Mouse (Mus musculus) ES-E14 (cell line): ENCODE data around the gene Sag. TPM values are rescaled to one million over a fixed set of nuclear protein-coding genes. Genes with fewer than 3 reads are reported as not detected.

ENCODE experiments used
- DNase-seq: peaks from one replicate; pipeline ENCODE4 v3.0.0-alpha.2; 2013; ENCODE audit warnings: low read depth, low spot score
- H3K27ac ChIP-seq: 2 replicates; pipeline ENCODE4 v1.5.1; 2012; ENCODE audit warnings: low read depth, mild to moderate bottlenecking, low read length, moderate library complexity, mixed read lengths; ENCODE audit not compliant: poor library complexity, insufficient read depth, severe bottlenecking
- H3K36me3 ChIP-seq: 2 replicates; pipeline ENCODE4 v1.6.1; 2012; ENCODE audit warnings: mild to moderate bottlenecking, low read length, moderate library complexity, mixed read lengths; ENCODE audit not compliant: control insufficient read depth, poor library complexity, insufficient read depth, severe bottlenecking
- H3K4me1 ChIP-seq, 2 experiments: fragments of 150-350 bp in 1 of 2; sonication (generic) in 1 of 2; 2 replicates each; pipeline ENCODE4 v1.6.1; 2012; ENCODE audit warnings: low read length in 2 of 2, mild to moderate bottlenecking in 1 of 2, mixed read lengths in 1 of 2; ENCODE audit not compliant: control insufficient read depth in 2 of 2, insufficient read depth in 2 of 2, poor library complexity in 1 of 2
- H3K4me3 ChIP-seq, 2 experiments: fragments of 150-350 bp in 1 of 2; sonication (generic) in 1 of 2; 2 replicates each; pipeline ENCODE4 v1.5.1; 2012; ENCODE audit warnings: low read length in 2 of 2, low read depth in 1 of 2, mild to moderate bottlenecking in 1 of 2, mixed read lengths in 1 of 2; ENCODE audit not compliant: insufficient read depth in 1 of 2, poor library complexity in 1 of 2, severe bottlenecking in 1 of 2
- H3K9ac ChIP-seq: 2 replicates; pipeline ENCODE4 v1.6.1; 2012; ENCODE audit warnings: low read depth, mild to moderate bottlenecking, low read length, mixed read lengths; ENCODE audit not compliant: poor library complexity, insufficient read depth, severe bottlenecking
- H3K9me3 ChIP-seq: fragments of 150-350 bp; sonication (generic); 2 replicates; pipeline ENCODE4 v1.6.1; 2012; ENCODE audit warnings: low read depth, mild to moderate bottlenecking, low read length; ENCODE audit not compliant: control insufficient read depth, insufficient read depth
- CHD2 ChIP-seq: IDR thresholded peaks from 2 replicates; pipeline ENCODE4 v1.6.1; 2014; ENCODE audit warnings: mild to moderate bottlenecking, low read depth, low read length, inconsistent platforms
- HCFC1 ChIP-seq: IDR thresholded peaks from 2 replicates; pipeline ENCODE4 v1.6.1; 2012; ENCODE audit warnings: low read length, inconsistent platforms, borderline replicate concordance; ENCODE audit not compliant: insufficient read depth
- MAFK ChIP-seq: IDR thresholded peaks from 2 replicates; pipeline ENCODE4 v1.6.1; 2014; ENCODE audit warnings: mild to moderate bottlenecking, low read depth, low read length, inconsistent platforms; ENCODE audit not compliant: insufficient read depth
- ZC3H11A ChIP-seq: IDR thresholded peaks from 2 replicates; pipeline ENCODE4 v1.6.1; 2012; ENCODE audit warnings: low read depth, mild to moderate bottlenecking, inconsistent platforms, low read length, borderline replicate concordance
- ZNF384 ChIP-seq: IDR thresholded peaks from 2 replicates; pipeline ENCODE4 v1.6.1; 2012; ENCODE audit warnings: low read depth, low read length, inconsistent platforms
- in situ Hi-C, 2 experiments: fragments of 600-800 bp; cut with MboI; formaldehyde crosslinking; loops; one replicate each; pipeline ENCODE4 v1.15.1; 2025; ENCODE audit warnings: low sequenced_read_pairs in 2 of 2, inconsistent platforms in 1 of 2; ENCODE audit not compliant: unreplicated experiment in 2 of 2
- total RNA-seq: library from RNA; depleted of rRNA; stranded (reverse); fragments of 300-350 nt; gene quantifications from 2 replicates; pipeline ENCODE4 v1.2.3, GENCODE M21; 2012; rRNA removed

Gene Sag
- total RNA-seq, 1 experiment, result 1.3 TPM

GRCm38 (mm10) chr1:87890960-87891359 is 87.5 kb downstream of the Sag start:
- no peak overlapping the region for H3K4me3 ChIP-seq
- no peaks in the 10 kb centered on the region for H3K36me3 ChIP-seq
- in situ Hi-C loops, result no loop called here
- H3K9me3 ChIP-seq, result no peaks in the 10 kb centered on the region
- no peak overlapping the region for H3K9ac ChIP-seq
- no peak overlapping the region for H3K27ac ChIP-seq
- no peaks in the 10 kb centered on the region; a peak in 1 of 4 replicates for H3K4me1 ChIP-seq
- no peak for TF ChIP-seq MAFK
- TF ChIP-seq CHD2, result no peak
- no peak for TF ChIP-seq ZC3H11A
- TF ChIP-seq ZNF384, result no peak
- no peak for TF ChIP-seq HCFC1
- no peak for DNase-seq

- H3K4me1 ChIP-seq, result no peaks in the 10 kb centered on the region; a peak in 1 of 4 replicates
- H3K36me3 ChIP-seq, result no peaks in the 10 kb centered on the region
- DNase-seq, result no peak
- TF ChIP-seq ZC3H11A (no peak), CHD2 (no peak), ZNF384 (no peak), MAFK (no peak), HCFC1 (no peak)
- H3K9ac ChIP-seq, result no peak overlapping the region
- H3K27ac ChIP-seq, result no peak overlapping the region
- in situ Hi-C loops, result no loop called here
- H3K4me3 ChIP-seq, result no peak overlapping the region
- H3K9me3 ChIP-seq, result no peaks in the 10 kb centered on the region
Measured at GRCm38 (mm10) chr1:87891634-87892033, 88.2 kb downstream of the Sag start.

GRCm38 (mm10) chr1:87892499-87892898 is 89.0 kb downstream of the Sag start:
- Histone ChIP-seq H3K27ac (no peak overlapping the region), H3K9me3 (no peaks in the 10 kb centered on the region), H3K4me3 (no peak overlapping the region), H3K9ac (no peak overlapping the region), H3K4me1 (no peaks in the 10 kb centered on the region; a peak in 1 of 4 replicates), H3K36me3 (no peaks in the 10 kb centered on the region)
- in situ Hi-C loops, result no loop called here
- TF ChIP-seq HCFC1 (no peak), ZC3H11A (no peak), MAFK (no peak), ZNF384 (no peak), CHD2 (no peak)
- DNase-seq, result no peak

GRCm38 (mm10) chr1:87893414-87893813 is 89.9 kb downstream of the Sag start:
- Histone ChIP-seq H3K27ac (no peak overlapping the region), H3K9ac (no peak overlapping the region), H3K36me3 (no peaks in the 10 kb centered on the region), H3K9me3 (no peaks in the 10 kb centered on the region), H3K4me3 (no peak overlapping the region), H3K4me1 (no peaks in the 10 kb centered on the region; a peak in 1 of 4 replicates)
- in situ Hi-C loops, result no loop called here
- DNase-seq, result no peak
- TF ChIP-seq MAFK, result peak; percentile 67
- TF ChIP-seq HCFC1, result no peak

Other genes starting within 250 kb of the Sag start
- 0.74 and 1.2 TPM in 2 replicates for gene Ngef, start 229.8 kb upstream of the Sag start, total RNA-seq
- 39.5 and 52.4 TPM in 2 replicates for gene Inpp5d, start 183.4 kb upstream of the Sag start, total RNA-seq
- 63.4 and 77.1 TPM in 2 replicates for gene Atg16l1, start 47.8 kb upstream of the Sag start, total RNA-seq
- 37.4 and 45.1 TPM in 2 replicates for gene Dgkd, start 49.6 kb downstream of the Sag start, total RNA-seq
- 8.9 and 10.4 TPM in 2 replicates for gene Usp40, start 204.9 kb downstream of the Sag start, total RNA-seq